Mouse (Mus musculus): Measurements from ENCODE around the gene Pex7.

DNA sequence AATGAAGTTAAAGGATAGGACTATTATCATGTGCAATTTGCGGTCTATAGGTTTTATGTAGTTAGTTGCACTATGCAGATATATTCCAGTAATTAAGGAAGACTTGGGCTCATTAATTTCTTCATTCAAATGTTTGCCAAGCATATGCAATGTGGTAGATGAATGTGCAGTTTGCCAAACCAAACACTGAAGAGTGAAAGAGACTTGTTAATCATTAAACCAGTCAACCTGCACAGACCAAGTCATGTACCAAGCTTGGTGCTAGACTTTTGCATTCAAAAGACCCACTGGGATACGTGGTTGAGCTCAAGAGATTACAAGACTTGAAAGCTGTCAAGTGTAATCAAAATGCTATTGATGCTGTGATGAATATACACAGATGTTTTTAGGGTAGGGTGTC, 587 bp upstream of the Pex7 start:
- TF ChIP-seq CTCF (IDR thresholded peaks at IDR 0.05; ENCODE audit: insufficient read depth, low read length) (no peak), POLR2A (IDR thresholded peaks at IDR 0.05; ENCODE audit: borderline replicate concordance, extremely low read depth, low read depth, low read length) (no peak)
